Mouse (Mus musculus) C2C12 (cell line): Measurements from ENCODE around the gene Klrg1. TPM values are rescaled to one million over a fixed set of nuclear protein-coding genes. Genes with fewer than 3 reads are reported as not detected.

Source experiments
- H3K27me3 ChIP-seq: one replicate; pipeline ENCODE4 v1.6.1; 2011; ENCODE audit not compliant: control insufficient read depth, insufficient read depth, insufficient read length
- H3K36me3 ChIP-seq: one replicate; pipeline ENCODE4 v1.6.1; 2011; ENCODE audit not compliant: control insufficient read depth, insufficient read depth
- H3K4me3 ChIP-seq: one replicate; pipeline ENCODE4 v1.5.1; 2011; ENCODE audit warnings: mild to moderate bottlenecking, control low read depth; ENCODE audit not compliant: poor library complexity, insufficient read depth, severe bottlenecking
- H3K79me2 ChIP-seq: one replicate; pipeline ENCODE4 v1.6.1; 2011; ENCODE audit not compliant: control insufficient read depth, insufficient read depth
- H3K79me3 ChIP-seq: one replicate; pipeline ENCODE4 v1.6.1; 2011; ENCODE audit warnings: low read depth, control low read depth
- H3ac ChIP-seq: one replicate; pipeline ENCODE3; 2011; ENCODE audit warnings: low read depth; ENCODE audit not compliant: control insufficient read depth, insufficient read length
- CEBPB ChIP-seq: IDR thresholded peaks from one replicate; pipeline ENCODE4 v1.6.1; 2011; ENCODE audit warnings: low read depth, mild to moderate bottlenecking, control low read depth, moderate library complexity
- CTCF ChIP-seq: IDR thresholded peaks from one replicate; pipeline ENCODE4 v1.5.1; 2011; ENCODE audit not compliant: control insufficient read depth, insufficient read depth, insufficient read length
- FOSL1 ChIP-seq: IDR thresholded peaks from one replicate; pipeline ENCODE4 v1.8.0; 2011; ENCODE audit warnings: mild to moderate bottlenecking, low read length; ENCODE audit not compliant: poor library complexity, insufficient read depth, severe bottlenecking
- MAX ChIP-seq: IDR thresholded peaks from one replicate; pipeline ENCODE4 v1.6.1; 2011; ENCODE audit warnings: mild to moderate bottlenecking, control low read depth
- MYOD1 ChIP-seq: IDR thresholded peaks from one replicate; pipeline ENCODE4 v1.6.1; 2011; ENCODE audit warnings: low read depth; ENCODE audit not compliant: control insufficient read depth, insufficient read length
- MYOG ChIP-seq: IDR thresholded peaks from one replicate; pipeline ENCODE4 v1.6.1; 2011; ENCODE audit not compliant: control insufficient read depth, insufficient read length; ENCODE audit errors: extremely low read depth
- USF1 ChIP-seq: IDR thresholded peaks from one replicate; pipeline ENCODE4 v1.6.1; 2011; ENCODE audit warnings: low read depth, mild to moderate bottlenecking, control low read depth, moderate library complexity
- polyA plus RNA-seq: library from polyadenylated mRNA; unstranded; fragments of >200 nt; fragmentation: generic; extraction: Trizol; gene quantifications from one replicate; pipeline ENCODE4 v1.2.1, GENCODE M21; 2012; ENCODE audit warnings: missing spikeins

Gene Klrg1
- polyA plus RNA-seq, 1 experiment, result not detected

GRCm38 (mm10) chr6:122276565-122276964 is 6.1 kb downstream of the Klrg1 start:
- TF ChIP-seq CTCF (no peak), MYOD1 (no peak), MAX (no peak), FOSL1 (no peak), CEBPB (no peak), MYOG (no peak)
- Histone ChIP-seq H3K4me3 (no peak overlapping the region), H3K79me3 (no peaks in the 10 kb centered on the region), H3K36me3 (no peaks in the 10 kb centered on the region), H3K27me3 (no peaks in the 10 kb centered on the region), H3ac (no peak overlapping the region), H3K79me2 (no peaks in the 10 kb centered on the region)

GRCm38 (mm10) chr6:122274546-122274945 is 8.1 kb downstream of the Klrg1 start:
- Histone ChIP-seq H3K27me3 (no peaks in the 10 kb centered on the region), H3K36me3 (no peaks in the 10 kb centered on the region), H3ac (no peak overlapping the region), H3K4me3 (no peak overlapping the region), H3K79me3 (no peaks in the 10 kb centered on the region), H3K79me2 (no peaks in the 10 kb centered on the region)
- TF ChIP-seq CEBPB, result no peak
- TF ChIP-seq CTCF, result no peak
- no peak for TF ChIP-seq USF1
- TF ChIP-seq MYOD1, result no peak
- TF ChIP-seq MYOG, result no peak
- no peak for TF ChIP-seq FOSL1
- TF ChIP-seq MAX, result no peak

GRCm38 (mm10) chr6:122270152-122270551 is 12.5 kb downstream of the Klrg1 start:
- no peak for TF ChIP-seq USF1
- no peak for TF ChIP-seq CEBPB
- no peak for TF ChIP-seq MYOD1
- TF ChIP-seq MAX, result no peak
- TF ChIP-seq FOSL1, result no peak
- no peak for TF ChIP-seq CTCF
- no peak for TF ChIP-seq MYOG
- Histone ChIP-seq H3K4me3 (no peak overlapping the region), H3ac (no peak overlapping the region), H3K79me3 (no peaks in the 10 kb centered on the region), H3K27me3 (no peaks in the 10 kb centered on the region), H3K79me2 (no peaks in the 10 kb centered on the region), H3K36me3 (no peaks in the 10 kb centered on the region)

- Histone ChIP-seq H3K4me3 (no peak overlapping the region), H3K36me3 (no peaks in the 10 kb centered on the region), H3K79me3 (no peaks in the 10 kb centered on the region), H3ac (no peak overlapping the region), H3K27me3 (no peaks in the 10 kb centered on the region), H3K79me2 (no peaks in the 10 kb centered on the region)
- no peak for TF ChIP-seq CEBPB
- no peak for TF ChIP-seq MYOG
- no peak for TF ChIP-seq MYOD1
- no peak for TF ChIP-seq USF1
- TF ChIP-seq FOSL1, result no peak
- TF ChIP-seq MAX, result no peak
- TF ChIP-seq CTCF, result no peak
Measured at GRCm38 (mm10) chr6:122269170-122269569, 13.5 kb downstream of the Klrg1 start.

GRCm38 (mm10) chr6:122268561-122268960 is 14.1 kb downstream of the Klrg1 start:
- H3K4me3 ChIP-seq, result no peak overlapping the region
- H3K27me3 ChIP-seq, result no peaks in the 10 kb centered on the region
- no peaks in the 10 kb centered on the region for H3K79me3 ChIP-seq
- H3K79me2 ChIP-seq, result no peaks in the 10 kb centered on the region
- H3K36me3 ChIP-seq, result no peaks in the 10 kb centered on the region
- no peak overlapping the region for H3ac ChIP-seq
- TF ChIP-seq USF1, result no peak
- no peak for TF ChIP-seq CTCF
- no peak for TF ChIP-seq MYOG
- TF ChIP-seq MYOD1, result no peak
- TF ChIP-seq MAX, result no peak
- no peak for TF ChIP-seq CEBPB
- no peak for TF ChIP-seq FOSL1

GRCm38 (mm10) chr6:122262543-122262942 is 20.1 kb downstream of the Klrg1 start:
- Histone ChIP-seq H3K4me3 (no peak overlapping the region), H3K27me3 (no peaks in the 10 kb centered on the region), H3K79me2 (no peaks in the 10 kb centered on the region), H3K36me3 (no peaks in the 10 kb centered on the region), H3K79me3 (no peaks in the 10 kb centered on the region), H3ac (no peak overlapping the region)
- TF ChIP-seq USF1 (no peak), MYOD1 (no peak), MAX (no peak), MYOG (no peak), CTCF (no peak), CEBPB (no peak), FOSL1 (no peak)
